Mouse (Mus musculus) lung, adult 2 months (tissue): ENCODE results near the gene Lysmd2.

ENCODE experiments used
- CTCF ChIP-seq: fragments of 200-500 bp; IDR thresholded peaks from 2 replicates; pipeline ENCODE4 v1.5.1; 2011; ENCODE audit warnings: mild to moderate bottlenecking, low read length, control low read depth; ENCODE audit not compliant: insufficient read depth
- POLR2A ChIP-seq: fragments of 200-500 bp; IDR thresholded peaks from 2 replicates; pipeline ENCODE4 v1.6.1; 2011; ENCODE audit warnings: low read depth, mild to moderate bottlenecking, control low read depth, low read length, borderline replicate concordance; ENCODE audit errors: extremely low read depth

- no peak for TF ChIP-seq CTCF
- TF ChIP-seq POLR2A: no peak
These were observed 55.1 kb downstream of the Lysmd2 start for GRCm38 (mm10) chr9:75680606-75681005.
